Mouse (Mus musculus) mouse embryonic stem cell (cell line): Measurements from ENCODE around the gene Capn1.

Source experiments
- in situ Hi-C, 2 experiments: fragments of 300-500 bp; cut with MboI; formaldehyde crosslinking; loops; 1 replicate in 1 of 2; 3 replicates in 1 of 2; pipeline ENCODE4 v1.14.3; 2019 to 2020; ENCODE audit warnings: low sequenced_read_pairs in 2 of 2, low pct_unique_long_range_greater_than_20kb in 1 of 2, mixed read lengths in 1 of 2; ENCODE audit not compliant: unreplicated experiment in 1 of 2

Gene Capn1

GRCm38 (mm10) chr19:6015511-6016315 is at the start of gene Capn1:
TSS of gene Capn1 (minus strand) at chr19:6015897.
- in situ Hi-C loops, result loop anchor here (5.0 to 10.0 kb wide), 2 partner anchors 53 to 109 kb away; partner anchors contain the start of genes Pola2 (in 1 of the 2) and Snx15 (in 1 of the 2)

- in situ Hi-C loops, result no loop called here
These were observed 47.4 kb upstream of the Capn1 start for GRCm38 (mm10) chr19:6063081-6063480.

DNA sequence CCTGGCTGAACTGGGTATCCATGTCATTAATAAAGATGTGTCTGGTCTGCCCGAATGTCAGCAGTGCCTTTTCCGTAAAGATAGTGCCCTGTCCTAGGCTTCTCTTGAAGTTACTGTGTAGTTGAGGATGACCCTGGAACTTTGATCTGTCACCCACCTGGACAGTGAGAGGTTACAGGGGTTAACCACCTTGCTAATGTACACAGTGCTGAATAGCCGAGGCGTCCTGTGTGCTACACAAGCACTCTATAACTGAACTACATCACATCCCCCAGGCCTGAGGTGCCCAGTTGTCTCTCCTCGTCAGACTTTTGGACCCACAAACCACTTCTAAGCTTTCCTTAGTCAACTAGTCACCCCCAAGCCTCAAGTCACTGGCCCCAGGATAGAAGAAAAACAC is 46.7 kb upstream of the Capn1 start:
- in situ Hi-C loops, result no loop called here

DNA sequence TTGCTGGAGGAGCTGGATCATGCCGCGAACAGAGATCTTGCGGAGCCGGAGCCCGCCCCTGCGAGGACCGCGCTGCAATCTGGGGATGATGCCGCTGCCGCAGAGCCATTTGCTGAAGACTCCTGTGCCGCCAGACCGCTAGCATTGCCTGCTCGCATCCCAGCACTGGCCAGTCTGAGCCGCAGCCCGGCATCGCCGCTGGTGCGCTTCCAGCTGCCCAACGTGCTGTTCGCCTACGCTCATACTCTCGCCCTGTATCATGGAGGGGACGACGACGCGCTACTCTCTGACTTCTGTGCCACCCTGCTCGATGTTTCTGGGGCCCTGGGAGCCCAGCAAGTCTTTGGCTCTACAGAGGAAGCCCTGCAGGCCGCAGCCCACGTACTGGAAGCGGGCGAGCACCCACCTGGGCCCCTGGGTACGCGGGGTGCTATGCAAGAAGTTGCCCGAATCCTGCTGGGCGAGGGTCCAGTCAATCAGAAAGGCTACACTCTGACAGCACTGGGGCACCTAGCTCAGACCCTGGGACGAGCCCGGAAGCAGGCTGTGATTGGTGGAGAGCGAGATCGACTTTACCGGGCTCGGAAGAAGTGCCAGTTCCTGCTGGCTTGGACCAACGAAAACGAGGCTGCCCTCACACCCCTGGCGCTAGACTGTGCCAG is 46.1 kb upstream of the Capn1 start:
- in situ Hi-C loops, result no loop called here

DNA sequence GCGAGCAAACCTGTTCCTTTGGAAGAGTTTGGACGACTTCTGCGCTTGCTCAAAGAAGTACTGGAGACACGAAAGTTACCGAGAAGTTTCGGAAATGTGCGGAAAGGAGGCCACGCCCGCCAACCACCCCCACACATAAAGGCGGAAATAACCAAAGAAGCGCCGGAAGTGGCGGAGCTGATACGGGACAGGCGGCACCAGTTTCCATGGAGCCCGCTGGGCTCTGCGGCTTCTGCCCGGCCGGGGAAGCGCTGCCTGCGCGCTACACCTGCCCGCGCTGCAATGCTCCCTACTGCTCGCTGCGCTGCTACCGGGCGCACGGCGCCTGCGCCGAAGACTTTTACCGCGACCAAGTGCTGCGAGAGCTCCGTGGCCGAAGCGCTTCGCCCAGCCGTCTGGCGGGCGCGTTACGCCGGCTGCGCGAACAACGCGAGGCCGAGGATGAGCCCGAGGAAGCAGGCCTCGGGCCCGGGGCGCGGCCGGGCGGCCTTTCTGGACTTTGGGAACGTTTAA is 45.4 kb upstream of the Capn1 start, which contains the start of gene Znhit2:
Gene Znhit2, plus strand, starts transcription at position 172 of the 513 bp plus-strand sequence.
- in situ Hi-C loops, result no loop called here

- in situ Hi-C loops, result no loop called here
These were observed 43.3 kb upstream of the Capn1 start for GRCm38 (mm10) chr19:6058966-6059365.

DNA sequence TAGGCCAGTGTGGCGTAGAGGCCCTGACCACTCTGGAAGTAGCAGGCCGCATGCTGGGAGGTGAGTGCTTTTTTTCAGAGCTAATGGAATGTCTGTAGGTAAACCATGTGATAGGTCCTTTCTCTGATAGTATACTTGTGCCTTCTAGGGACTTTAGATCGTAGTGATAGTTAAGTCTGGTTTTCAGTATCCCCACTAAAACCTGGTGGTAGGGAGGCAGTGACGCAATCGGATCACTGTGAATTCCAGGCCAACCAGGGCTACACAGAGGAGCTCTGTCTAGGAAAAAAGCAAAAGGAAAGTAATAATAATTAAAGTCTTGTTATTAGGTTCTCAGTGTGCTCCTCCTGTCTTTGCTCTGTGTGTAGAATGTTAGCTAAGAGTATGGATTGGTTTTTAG is 42.8 kb upstream of the Capn1 start:
- in situ Hi-C loops, result no loop called here

- in situ Hi-C loops, result no loop called here
These were observed 41.8 kb upstream of the Capn1 start, which contains the start of the genes Mrpl49 and Fau for GRCm38 (mm10) chr19:6057313-6058096. TSS of gene Mrpl49 (minus strand) at chr19:6057785. TSS of gene Fau (plus strand) at chr19:6057844.

DNA sequence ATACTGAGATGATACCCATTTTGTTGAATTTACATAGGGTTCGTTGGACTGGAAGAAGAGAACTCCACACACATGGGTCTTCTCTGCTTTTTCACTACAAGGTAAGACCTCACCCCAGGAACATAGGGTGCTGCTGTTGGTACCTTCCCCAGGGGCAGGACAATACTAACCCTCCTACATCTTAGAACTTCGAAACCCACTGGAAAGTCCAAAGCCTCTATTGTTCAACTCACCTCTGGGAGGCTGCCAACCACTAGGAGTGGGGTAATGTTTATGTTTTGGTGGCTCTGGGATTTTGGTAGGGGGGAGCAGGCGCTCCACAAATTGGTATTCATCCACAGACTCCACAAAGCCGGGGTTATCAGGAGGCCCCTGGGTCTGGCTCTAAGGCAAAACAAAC is 41.0 kb upstream of the Capn1 start:
- in situ Hi-C loops, result no loop called here

GRCm38 (mm10) chr19:6054296-6054695 is 38.6 kb upstream of the Capn1 start:
- in situ Hi-C loops, result no loop called here

DNA sequence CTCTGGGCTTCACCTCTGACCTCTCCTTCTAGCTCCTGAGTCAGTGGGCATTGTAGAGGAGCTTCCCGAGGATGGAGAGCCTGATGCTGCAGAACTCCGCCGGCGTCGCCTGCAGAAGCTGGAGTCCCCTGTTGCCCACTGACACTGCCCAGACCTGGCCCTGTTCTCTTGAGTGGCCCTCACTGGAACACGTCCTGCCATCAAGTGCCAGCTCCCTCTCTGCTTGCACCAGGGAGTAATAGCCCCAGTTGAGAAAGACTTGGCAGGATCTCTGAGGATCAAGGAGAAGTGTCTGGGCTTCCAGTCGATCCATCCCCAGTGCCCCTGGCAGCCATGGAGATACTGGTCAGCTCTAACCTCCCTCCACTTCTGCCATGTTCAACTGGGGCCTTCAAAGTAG is 36.8 kb upstream of the Capn1 start:
- in situ Hi-C loops, result no loop called here

GRCm38 (mm10) chr19:6048681-6049410 is 33.1 kb upstream of the Capn1 start:
- in situ Hi-C loops, result no loop called here

DNA sequence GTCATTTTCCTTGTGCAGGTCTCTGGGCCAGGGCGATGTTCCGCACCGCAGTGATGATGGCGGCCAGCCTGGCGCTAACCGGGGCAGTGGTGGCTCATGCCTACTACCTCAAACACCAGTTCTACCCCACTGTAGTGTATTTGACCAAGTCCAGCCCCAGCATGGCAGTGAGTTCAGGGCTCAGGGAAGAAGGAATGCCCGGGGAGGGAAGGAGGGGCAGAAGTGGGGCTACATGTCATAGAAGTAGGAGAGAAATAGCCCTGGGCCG is 32.1 kb upstream of the Capn1 start:
- in situ Hi-C loops, result no loop called here

GRCm38 (mm10) chr19:6047154-6047898 is 31.6 kb upstream of the Capn1 start:
- in situ Hi-C loops, result no loop called here

- in situ Hi-C loops, result no loop called here
These were observed 30.8 kb upstream of the Capn1 start, which contains the start of gene Syvn1 for GRCm38 (mm10) chr19:6046294-6047153. TSS of gene Syvn1 (plus strand) at chr19:6046576.

DNA sequence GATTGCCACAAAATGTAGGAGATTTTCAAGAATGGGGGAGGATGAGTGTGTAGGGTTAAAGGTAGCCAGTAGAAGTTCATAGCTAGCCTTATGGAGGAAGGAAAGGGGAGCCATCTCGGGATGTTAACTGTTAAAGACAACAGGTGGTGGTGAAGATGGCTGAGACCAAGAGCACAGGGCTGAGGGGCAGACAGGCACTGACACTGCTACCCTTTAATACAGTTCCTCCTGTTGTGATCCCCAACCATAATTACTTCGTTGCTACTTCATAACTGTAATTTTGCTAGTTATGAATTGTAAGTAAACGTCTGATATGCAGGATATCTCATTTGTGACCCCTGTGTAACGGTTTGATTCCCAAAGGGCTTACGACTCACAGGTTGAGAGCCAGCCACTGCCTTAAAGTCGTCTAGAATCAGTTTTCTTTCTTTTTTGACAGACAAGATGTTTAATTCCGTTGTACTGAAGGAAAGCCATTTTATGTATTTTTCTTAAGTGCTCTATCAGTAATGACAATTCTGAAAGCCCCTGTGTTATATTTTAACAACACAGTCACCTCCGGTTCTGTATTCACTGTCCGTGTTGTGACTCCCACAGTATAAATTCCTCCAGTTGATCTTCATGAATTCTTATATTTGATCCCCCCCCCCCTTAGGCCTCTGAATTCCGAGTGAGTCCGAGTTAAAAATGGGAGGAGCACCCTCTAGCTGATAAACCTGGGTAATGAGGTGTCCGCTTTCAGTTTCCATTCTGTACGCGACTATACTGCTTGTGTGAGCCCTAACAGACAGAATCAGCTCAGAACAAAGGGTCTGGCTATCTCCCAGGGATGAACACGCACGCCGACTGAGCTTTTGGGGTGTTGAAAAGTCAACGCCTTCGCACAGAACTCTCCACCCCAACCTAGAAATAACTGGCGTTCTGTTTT is 29.9 kb upstream of the Capn1 start:
- in situ Hi-C loops, result no loop called here
